Mouse (Mus musculus) macrophage (primary cell): Measurements from ENCODE around the gene 1110008P14Rik. TPM values are rescaled to one million over a fixed set of nuclear protein-coding genes. Genes with fewer than 3 reads are reported as not detected.

ENCODE experiments used
- H3K27ac ChIP-seq: fragments of 350-480 bp; formaldehyde crosslinking; 2 replicates; pipeline ENCODE4 v1.9.0; 2021
- H3K36me3 ChIP-seq: fragments of 350-480 bp; formaldehyde crosslinking; 2 replicates; pipeline ENCODE4 v1.9.0; 2021; ENCODE audit errors: inconsistent target
- H3K4me3 ChIP-seq: fragments of 350-480 bp; formaldehyde crosslinking; 2 replicates; pipeline ENCODE4 v1.9.0; 2021; ENCODE audit errors: inconsistent target
- H3K79me2 ChIP-seq: fragments of 350-480 bp; formaldehyde crosslinking; 2 replicates; pipeline ENCODE4 v1.9.0; 2021; ENCODE audit errors: inconsistent target
- WGBS: methylation state at CpG from one replicate; pipeline ENCODE4 v1.1.7; 2026; ENCODE audit warnings: inconsistent platforms; ENCODE audit not compliant: missing documents; 5-methylcytosine and 5-hydroxymethylcytosine counted together
- polyA plus RNA-seq: library from polyadenylated mRNA; stranded (reverse); fragments of 250-400 nt; gene quantifications from 3 replicates; pipeline ENCODE4 v1.2.4, GENCODE M21; 2018; ENCODE audit warnings: inconsistent platforms

The 1110008P14Rik gene
- polyA plus RNA-seq, 1 experiment from 2014 or later, result 22.2 TPM

DNA sequence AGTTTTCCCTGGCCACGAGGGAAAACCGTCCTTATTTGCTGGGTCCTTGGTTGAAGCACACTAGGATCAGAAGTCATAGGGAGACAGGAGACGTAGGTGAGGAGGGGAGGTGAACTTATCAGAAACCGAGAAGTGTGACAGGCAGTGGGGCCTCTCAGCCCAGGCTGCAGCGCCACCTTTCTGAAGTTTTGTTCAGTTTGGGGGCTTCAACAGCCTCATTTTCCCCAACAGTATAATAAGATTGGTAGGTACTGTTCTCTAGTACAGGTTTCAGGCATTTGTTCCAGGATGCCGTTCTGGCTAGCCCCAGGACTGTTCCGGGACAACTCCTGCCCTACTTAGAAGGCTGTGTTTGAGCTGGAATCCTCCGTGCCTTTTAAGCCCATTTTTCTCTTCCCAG is 13.2 kb upstream of the 1110008P14Rik start:
- Histone ChIP-seq H3K36me3 (no peaks in the 10 kb centered on the region), H3K4me3 (peak overlapping the region; percentile 55), H3K79me2 (peaks cover 8% of the 10 kb centered on the region; the same call in 1 of the 2 replicates), H3K27ac (peak overlapping the region; percentile 92)
- 3% methylated on average over 8 of the region's 8 CpGs for WGBS

DNA sequence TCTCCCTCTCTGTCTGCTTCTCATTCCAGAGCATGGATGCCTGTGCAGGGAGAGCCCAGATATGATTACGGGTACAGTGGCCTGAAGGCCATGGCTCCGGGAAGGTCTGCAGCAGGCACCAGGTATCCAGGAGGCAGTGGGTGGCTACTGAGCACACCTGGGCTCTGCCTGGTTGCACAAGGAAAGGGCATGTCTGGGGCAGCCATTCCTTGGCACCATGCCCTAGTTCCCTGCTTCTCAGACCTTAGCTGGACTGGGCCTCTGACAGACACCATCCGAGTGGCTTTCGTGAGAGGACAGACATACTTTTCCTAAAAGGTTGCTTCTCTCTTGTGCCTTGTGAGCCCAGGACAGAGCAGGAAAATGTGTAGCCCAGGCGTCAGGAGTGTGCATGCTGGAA is 10.3 kb upstream of the 1110008P14Rik start:
- 92% methylated on average over 5 of the region's 5 CpGs for WGBS
- no peaks in the 10 kb centered on the region for H3K36me3 ChIP-seq
- H3K79me2 ChIP-seq, result peaks cover 4% of the 10 kb centered on the region; the same call in 1 of the 2 replicates
- H3K27ac ChIP-seq, result no peak overlapping the region
- no peak overlapping the region for H3K4me3 ChIP-seq

- Histone ChIP-seq H3K79me2 (no peaks in the 10 kb centered on the region), H3K36me3 (no peaks in the 10 kb centered on the region), H3K4me3 (no peak overlapping the region), H3K27ac (no peak overlapping the region)
- 90% methylated on average over 8 of the region's 8 CpGs for WGBS
Measured at GRCm38 (mm10) chr2:32390871-32391270, 9.1 kb upstream of the 1110008P14Rik start.

- Histone ChIP-seq H3K36me3 (no peaks in the 10 kb centered on the region), H3K79me2 (no peaks in the 10 kb centered on the region), H3K27ac (no peak overlapping the region), H3K4me3 (no peak overlapping the region)
- WGBS, result 49% methylated on average over 2 of the region's 2 CpGs
Measured at GRCm38 (mm10) chr2:32389157-32389556, 7.4 kb upstream of the 1110008P14Rik start.

DNA sequence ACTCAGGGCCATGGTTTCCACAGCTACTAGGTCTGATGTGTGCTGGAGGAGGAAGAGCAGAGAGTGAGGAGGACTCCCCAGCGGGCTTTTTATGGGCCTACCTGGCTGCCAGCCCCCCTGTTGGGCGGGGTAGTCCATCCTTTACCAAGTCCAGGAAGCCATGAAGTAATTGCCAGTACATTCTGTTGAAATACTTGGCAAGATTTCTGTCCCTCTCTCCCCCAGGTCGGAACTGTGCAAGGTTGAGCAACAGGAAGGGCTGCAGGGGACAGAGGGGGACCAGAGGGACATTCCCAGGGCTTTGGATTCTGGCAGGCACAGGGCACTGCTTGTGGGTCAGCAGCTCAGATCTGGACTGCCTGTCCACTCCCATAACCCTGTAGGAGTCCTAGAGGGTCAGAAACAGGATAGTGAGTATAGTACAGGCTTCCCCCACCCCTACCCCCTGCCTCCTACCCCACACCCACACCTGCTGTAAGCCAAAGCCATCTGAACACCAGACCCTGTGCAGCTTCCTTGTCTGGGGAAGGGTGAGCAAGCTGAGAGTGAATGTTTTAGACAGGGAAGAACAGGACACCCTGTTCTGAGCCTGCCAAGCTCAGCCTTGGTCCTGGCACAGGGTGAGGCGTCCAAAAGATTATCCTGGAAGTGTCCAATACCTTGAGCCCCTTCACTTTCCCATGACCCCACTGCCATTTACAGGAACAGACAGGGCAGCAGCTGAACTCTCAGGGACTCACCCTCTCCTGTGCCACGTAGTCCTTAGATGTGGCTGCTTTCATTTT is 6.2 kb upstream of the 1110008P14Rik start, which contains the start of gene Lcn2:
Gene Lcn2 (minus strand): TSS at position 547 of the 785 bp plus-strand sequence.
- Histone ChIP-seq H3K36me3 (no peaks in the 10 kb centered on the region), H3K4me3 (no peak within 1 kb of the TSS), H3K27ac (no peak within 1 kb of the TSS), H3K79me2 (no peaks in the 10 kb centered on the region)
- WGBS, result 51% methylated on average over 5 of the region's 5 CpGs

GRCm38 (mm10) chr2:32382689-32383088 is 951 bp upstream of the 1110008P14Rik start:
- H3K27ac ChIP-seq, result no peak overlapping the region
- no peaks in the 10 kb centered on the region for H3K79me2 ChIP-seq
- H3K4me3 ChIP-seq, result no peak overlapping the region
- peaks cover 12% of the 10 kb centered on the region; the same call in 1 of the 2 replicates for H3K36me3 ChIP-seq
- WGBS, result 71% methylated on average over 2 of the region's 2 CpGs

- Histone ChIP-seq H3K27ac (peak overlapping the region; percentile 2; the same call in 1 of the 2 replicates), H3K36me3 (peaks cover 26% of the 10 kb centered on the region), H3K4me3 (peak overlapping the region; percentile 67), H3K79me2 (no peaks in the 10 kb centered on the region)
- 2% methylated on average over 25 of the region's 27 CpGs for WGBS
Measured at GRCm38 (mm10) chr2:32381141-32381774, 480 bp downstream of the 1110008P14Rik start.

DNA sequence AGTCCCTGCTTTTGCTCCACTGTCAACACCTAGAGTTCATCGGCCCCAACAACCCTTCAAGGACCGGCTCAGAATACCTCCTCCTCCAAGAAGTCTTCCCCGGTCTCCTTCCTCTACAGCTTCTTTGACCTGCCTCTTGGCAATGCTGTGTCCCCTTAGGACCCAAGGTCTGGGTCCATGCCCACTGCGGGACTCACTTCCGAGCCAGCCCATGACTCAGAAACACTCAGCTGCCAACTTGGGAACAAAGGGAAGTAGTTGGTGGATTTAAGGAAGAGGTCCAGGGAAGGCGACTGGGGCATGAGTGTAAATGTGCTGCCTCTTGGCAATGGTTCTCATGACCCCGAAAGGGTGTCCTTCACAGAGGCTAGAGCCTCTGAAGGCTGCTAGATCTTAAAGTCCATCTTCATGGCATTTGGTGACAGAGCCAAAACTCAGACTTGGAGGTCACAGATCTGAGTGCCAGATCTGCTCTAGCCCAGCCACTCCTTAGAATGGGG is 1.7 kb downstream of the 1110008P14Rik start:
- Histone ChIP-seq H3K4me3 (no peak overlapping the region), H3K27ac (no peak overlapping the region), H3K79me2 (no peaks in the 10 kb centered on the region), H3K36me3 (peaks cover 38% of the 10 kb centered on the region)
- WGBS, result 79% methylated on average over 7 of the region's 7 CpGs

- 89% methylated on average over 10 of the region's 10 CpGs for WGBS
- Histone ChIP-seq H3K27ac (no peak overlapping the region), H3K36me3 (peaks cover 57% of the 10 kb centered on the region), H3K4me3 (no peak overlapping the region), H3K79me2 (no peaks in the 10 kb centered on the region)
Measured at GRCm38 (mm10) chr2:32376963-32377362, 4.8 kb downstream of the 1110008P14Rik start.

DNA sequence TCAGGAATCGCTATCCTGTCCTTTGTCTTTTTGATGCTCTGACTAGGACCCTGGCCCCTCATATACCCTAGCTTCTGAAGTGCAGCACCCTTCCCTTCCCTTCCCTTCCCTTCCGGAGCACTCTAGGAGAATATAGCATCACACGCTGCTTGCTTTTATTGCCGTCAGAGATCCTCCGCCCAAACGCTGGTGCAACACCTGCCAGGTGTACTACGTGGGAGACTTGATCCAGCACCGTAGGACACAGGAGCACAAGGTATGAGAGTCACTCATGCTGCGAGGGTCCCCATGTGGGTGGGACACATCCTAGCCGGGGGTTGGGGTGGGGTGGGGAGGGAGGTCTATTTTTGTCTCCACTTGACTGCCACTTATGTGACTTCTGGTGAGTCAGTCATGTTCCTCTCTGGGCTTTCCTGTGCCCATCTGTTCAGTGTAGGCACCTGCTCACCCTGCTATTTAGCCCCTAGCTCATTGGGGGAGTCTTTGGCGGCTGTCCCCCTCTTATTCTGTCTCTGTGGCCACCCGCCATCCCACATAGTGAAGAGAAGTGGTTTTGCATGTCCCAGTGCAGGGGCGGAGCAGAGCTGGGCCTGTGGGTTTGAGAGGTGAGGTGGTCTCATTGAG is 6.3 kb downstream of the 1110008P14Rik start:
- WGBS, result 92% methylated on average over 11 of the region's 13 CpGs

DNA sequence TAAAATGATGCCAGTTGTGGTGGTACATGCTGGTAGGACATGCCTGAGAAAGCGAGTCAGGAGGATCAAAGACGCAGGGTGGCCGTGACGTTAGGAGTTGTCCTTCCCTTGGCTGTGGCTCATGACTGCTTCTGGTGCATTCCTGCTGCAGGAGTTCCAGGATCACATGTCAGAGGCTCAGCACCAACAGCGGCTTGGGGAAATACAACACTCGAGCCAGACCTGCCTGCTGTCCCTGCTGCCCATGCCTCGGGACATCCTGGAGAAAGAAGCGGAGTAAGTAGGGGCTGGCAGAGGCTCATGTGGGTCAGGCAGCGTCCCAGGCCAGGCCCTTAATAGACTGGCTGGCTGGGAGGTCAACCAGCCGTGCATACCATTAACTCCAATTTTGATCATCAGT is 7.5 kb downstream of the 1110008P14Rik start:
- Histone ChIP-seq H3K27ac (no peak overlapping the region), H3K4me3 (no peak overlapping the region), H3K79me2 (no peaks in the 10 kb centered on the region), H3K36me3 (peaks cover 84% of the 10 kb centered on the region)
- WGBS, result 92% methylated on average over 10 of the region's 10 CpGs

More for the DNA sequence above, 6.3 kb downstream of the 1110008P14Rik start:
- Histone ChIP-seq H3K36me3 (peaks cover 72% of the 10 kb centered on the region), H3K4me3 (no peak overlapping the region), H3K79me2 (no peaks in the 10 kb centered on the region), H3K27ac (no peak overlapping the region)

- WGBS, result 96% methylated on average over 5 of the region's 5 CpGs
- Histone ChIP-seq H3K4me3 (no peak overlapping the region), H3K79me2 (peaks cover 3% of the 10 kb centered on the region; the same call in 1 of the 2 replicates), H3K27ac (no peak overlapping the region), H3K36me3 (peaks cover 52% of the 10 kb centered on the region)
Measured at GRCm38 (mm10) chr2:32367315-32367714, 14.4 kb downstream of the 1110008P14Rik start.

DNA sequence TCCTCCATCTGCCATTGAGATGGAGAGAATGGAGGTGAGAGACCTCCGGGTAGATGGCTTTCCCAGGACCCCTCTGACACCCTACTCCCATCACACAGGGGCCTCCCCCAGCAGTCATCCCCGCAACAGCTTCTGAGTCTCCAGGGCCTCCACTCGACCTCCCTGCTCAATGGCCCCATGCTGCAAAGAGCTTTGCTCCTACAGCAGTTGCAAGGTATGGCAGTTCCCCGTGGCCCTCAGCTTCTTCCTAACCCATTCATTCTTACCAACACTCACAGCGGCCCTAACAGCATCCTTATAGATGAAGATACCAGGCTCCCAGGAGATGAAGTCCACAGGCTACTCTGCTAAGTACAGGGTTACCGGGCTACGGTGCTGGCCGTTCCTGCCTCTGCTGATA is 17.6 kb downstream of the 1110008P14Rik start:
- peaks cover 20% of the 10 kb centered on the region for H3K36me3 ChIP-seq
- H3K4me3 ChIP-seq, result peak overlapping the region; percentile 81; the same call in 1 of the 2 replicates
- H3K79me2 ChIP-seq, result peaks cover 3% of the 10 kb centered on the region; the same call in 1 of the 2 replicates
- H3K27ac ChIP-seq, result no peak overlapping the region; the same call in 1 of the 2 replicates
- 92% methylated on average over 7 of the region's 8 CpGs for whole genome bisulfite sequencing

- WGBS, result 8% methylated on average over 19 of the region's 19 CpGs
- Histone ChIP-seq H3K79me2 (peaks cover 3% of the 10 kb centered on the region; the same call in 1 of the 2 replicates), H3K4me3 (peak overlapping the region; percentile 81), H3K27ac (peak overlapping the region; percentile 82), H3K36me3 (peaks cover 20% of the 10 kb centered on the region)
Measured at GRCm38 (mm10) chr2:32363376-32364106, 18.2 kb downstream of the 1110008P14Rik start.
